Mouse (Mus musculus) lung, adult 2 months (tissue): ENCODE results near the gene B230307C23Rik.

Source experiments
- CTCF ChIP-seq: fragments of 200-500 bp; IDR thresholded peaks from 2 replicates; pipeline ENCODE4 v1.5.1; 2011; ENCODE audit warnings: mild to moderate bottlenecking, low read length, control low read depth; ENCODE audit not compliant: insufficient read depth
- POLR2A ChIP-seq: fragments of 200-500 bp; IDR thresholded peaks from 2 replicates; pipeline ENCODE4 v1.6.1; 2011; ENCODE audit warnings: low read depth, mild to moderate bottlenecking, control low read depth, low read length, borderline replicate concordance; ENCODE audit errors: extremely low read depth

GRCm38 (mm10) chr16:97958401-97958973 is 38.6 kb upstream of the B230307C23Rik start:
- TF ChIP-seq CTCF = no peak
- TF ChIP-seq POLR2A = no peak
